14 mouse cellular contexts compared by ENCODE assay signal in genomic region chr11:75635315-75635714, GRCm38 (mm10). TPM values are rescaled to one million over a fixed set of nuclear protein-coding genes. Genes with fewer than 3 reads are reported as not detected.
A peak's percentile ranks its signal among the peaks of the same experiment; 100 is the strongest.
DNase-seq lines count a peak whose midpoint lies in the region; ATAC-seq lines count a peak whose summit lies in the region.
"Had no signal": no experiment of that assay in that cellular context is flagged by ENCODE, and none has a peak within 500 bp of the region (broad histone marks: within the 10 kb centered on the region; RNA-seq: fewer than 3 reads in every experiment).

No protein-coding gene starts in this region.

- no peak for ATAC-seq in limb, embryonic 12.5 days (ENCODE audit: insufficient number of reproducible peaks, insufficient read depth, low FRiP score, low TSS enrichment, low read depth)
- ATAC-seq in heart, embryonic 16.5 days (replicated peaks; ENCODE audit: extremely low read depth, insufficient read depth, low FRiP score), result no peak
- ATAC-seq: forebrain, embryonic 16.5 days; midbrain, embryonic 13.5 days had no signal

- H3K4me3 ChIP-seq in limb, embryonic 12.5 days (replicated peaks), result no peak overlapping the region
- H3K4me3 ChIP-seq in limb, embryonic 10.5 days, result no peak overlapping the region
- no peak overlapping the region for H3K4me3 ChIP-seq in heart, embryonic 16.5 days (ENCODE audit: low read length)
- no peak overlapping the region for H3K4me3 ChIP-seq in forebrain, embryonic 10.5 days
- H3K4me3 ChIP-seq: hindbrain, embryonic 15.5 days; midbrain, embryonic 13.5 days had no signal

- no peak overlapping the region for H3K4me2 ChIP-seq in limb, embryonic 12.5 days
- H3K4me2 ChIP-seq in heart, embryonic 16.5 days (ENCODE audit: low read depth, low read length), result no peak overlapping the region
- H3K4me2 ChIP-seq: hindbrain, embryonic 15.5 days; midbrain, embryonic 13.5 days had no signal

- H3K4me1 ChIP-seq in limb, embryonic 12.5 days (replicated peaks), result peaks cover 12% of the 10 kb centered on the region
- peaks cover 26% of the 10 kb centered on the region for H3K4me1 ChIP-seq in limb, embryonic 10.5 days
- H3K4me1 ChIP-seq in heart, embryonic 16.5 days (ENCODE audit: control insufficient read depth, insufficient read depth, low read length), result peaks cover 9% of the 10 kb centered on the region
- H3K4me1 ChIP-seq in forebrain, embryonic 10.5 days, result peaks cover 18% of the 10 kb centered on the region

- no peak overlapping the region for H3K9ac ChIP-seq in limb, embryonic 12.5 days (replicated peaks)
- no peak overlapping the region for H3K9ac ChIP-seq in heart, embryonic 16.5 days (ENCODE audit: low read length)
- H3K9ac ChIP-seq: hindbrain, embryonic 15.5 days; midbrain, embryonic 13.5 days had no signal

- H3K27me3 ChIP-seq in limb, embryonic 12.5 days, result no peaks in the 10 kb centered on the region
- H3K27me3 ChIP-seq in limb, embryonic 10.5 days (ENCODE audit: low read depth, poor library complexity, severe bottlenecking), result no peaks in the 10 kb centered on the region
- H3K27me3 ChIP-seq in heart, embryonic 16.5 days (ENCODE audit: control insufficient read depth, insufficient read depth, low read length), result no peaks in the 10 kb centered on the region
- no peaks in the 10 kb centered on the region for H3K27me3 ChIP-seq in forebrain, embryonic 10.5 days (ENCODE audit: poor library complexity, severe bottlenecking)
- H3K27me3 ChIP-seq: hindbrain, embryonic 15.5 days; midbrain, embryonic 13.5 days had no signal

- peak; percentile 34 for DNase-seq in adrenal gland, postnatal 14 days
- no peak for DNase-seq in adrenal gland, adult 18-20 months (ENCODE audit: low spot score in 2 of 2)
- DNase-seq in limb, embryonic 10.5 days (ENCODE audit: low spot score), result no peak
- peak; percentile 69 to 89 for DNase-seq in kidney, postnatal 25 days
- DNase-seq in urinary bladder, postnatal 4 days (ENCODE audit: low spot score in 2 of 2), result no peak
- no peak for DNase-seq in forebrain, embryonic 10.5 days (ENCODE audit: extremely low spot score, low spot score)
- DNase-seq: cerebellum, adult 11 months; layer of hippocampus, adult 9-11 months; right cerebral cortex, postnatal 4 days had no signal

- peaks cover 22% of the 10 kb centered on the region for H3K36me3 ChIP-seq in limb, embryonic 12.5 days
- H3K36me3 ChIP-seq in limb, embryonic 10.5 days, result peaks cover 11% of the 10 kb centered on the region
- H3K36me3 ChIP-seq in heart, embryonic 16.5 days (ENCODE audit: control insufficient read depth, insufficient read depth), result peaks cover 21% of the 10 kb centered on the region
- peaks cover 8% of the 10 kb centered on the region; the same call in 1 of the 2 replicates for H3K36me3 ChIP-seq in forebrain, embryonic 10.5 days (replicated peaks)

- no peaks in the 10 kb centered on the region for H3K9me3 ChIP-seq in limb, embryonic 12.5 days
- H3K9me3 ChIP-seq in limb, embryonic 10.5 days (replicated peaks), result no peaks in the 10 kb centered on the region
- no peaks in the 10 kb centered on the region for H3K9me3 ChIP-seq in heart, embryonic 16.5 days (replicated peaks; ENCODE audit: control insufficient read depth, low read length)
- no peaks in the 10 kb centered on the region for H3K9me3 ChIP-seq in forebrain, embryonic 10.5 days
- H3K9me3 ChIP-seq: hindbrain, embryonic 15.5 days; midbrain, embryonic 13.5 days had no signal

- 60% methylated on average over 11 of the region's 11 CpGs for WGBS in limb, embryonic 12.5 days
- WGBS in limb, embryonic 10.5 days, result 74% methylated on average over 11 of the region's 11 CpGs
- WGBS in heart, embryonic 16.5 days, result 61% methylated on average over 11 of the region's 11 CpGs
- WGBS in forebrain, embryonic 10.5 days, result 83% methylated on average over 11 of the region's 11 CpGs

- H3K27ac ChIP-seq in limb, embryonic 12.5 days, result 0 out of 2 replicates have a peak overlapping the region, but pooled peaks have one; percentile 12
- no peak overlapping the region for H3K27ac ChIP-seq in limb, embryonic 10.5 days
- peak overlapping the region; percentile 61 for H3K27ac ChIP-seq in heart, embryonic 16.5 days (ENCODE audit: low read length)
- no peak overlapping the region for H3K27ac ChIP-seq in forebrain, embryonic 10.5 days
- H3K27ac ChIP-seq: hindbrain, embryonic 15.5 days; midbrain, embryonic 13.5 days had no signal

RNA-seq across cellular contexts. Expression of gene Inpp5k, which starts 4.5 kb away (rescaled TPM):
- total RNA-seq in adrenal gland, postnatal 14 days (2021), result 32.3 and 41.8 TPM in 2 replicates
- total RNA-seq in adrenal gland, adult 18-20 months (2021), result 10 to 100 TPM; 24.9 to 36.9 TPM
- polyA plus RNA-seq in limb, embryonic 12.5 days (2016; fragmentation: Nextera tagmentation; extraction: Ambion mirVana), result 18.6 and 20.1 TPM in 2 replicates
- polyA plus RNA-seq in limb, embryonic 10.5 days (2016; fragmentation: Nextera tagmentation; extraction: Ambion mirVana), result 14.4 and 17.6 TPM in 2 replicates
- 29.1 and 31.1 TPM in 2 replicates for polyA plus RNA-seq in heart, embryonic 16.5 days (2015; fragmentation: Nextera tagmentation; extraction: Ambion mirVana)
- polyA plus RNA-seq in forebrain, embryonic 10.5 days (2016; fragmentation: Nextera tagmentation; extraction: Ambion mirVana), result 14.1 and 16.0 TPM in 2 replicates

RNA-seq across cellular contexts. Expression of gene Myo1c, which starts 15.0 kb away (rescaled TPM):
- total RNA-seq in adrenal gland, postnatal 14 days (2021), result 148 and 155 TPM in 2 replicates
- total RNA-seq in adrenal gland, adult 18-20 months (2021), result 100 to 1,000 TPM; 144 to 160 TPM
- polyA plus RNA-seq in limb, embryonic 12.5 days (2016; fragmentation: Nextera tagmentation; extraction: Ambion mirVana), result 24.2 and 28.2 TPM in 2 replicates
- 19.7 and 20.2 TPM in 2 replicates for polyA plus RNA-seq in limb, embryonic 10.5 days (2016; fragmentation: Nextera tagmentation; extraction: Ambion mirVana)
- 72.4 and 83.8 TPM in 2 replicates for polyA plus RNA-seq in heart, embryonic 16.5 days (2015; fragmentation: Nextera tagmentation; extraction: Ambion mirVana)
- 16.6 and 17.6 TPM in 2 replicates for polyA plus RNA-seq in forebrain, embryonic 10.5 days (2016; fragmentation: Nextera tagmentation; extraction: Ambion mirVana)

RNA-seq across cellular contexts. Expression of gene Crk, which starts 43.7 kb away (rescaled TPM):
- total RNA-seq in adrenal gland, postnatal 14 days (2021), result 100 and 101 TPM in 2 replicates
- total RNA-seq in adrenal gland, adult 18-20 months (2021), result 100 to 1,000 TPM; 115 to 132 TPM
- polyA plus RNA-seq in limb, embryonic 12.5 days (2016; fragmentation: Nextera tagmentation; extraction: Ambion mirVana), result 134 and 135 TPM in 2 replicates
- polyA plus RNA-seq in limb, embryonic 10.5 days (2016; fragmentation: Nextera tagmentation; extraction: Ambion mirVana), result 105 and 123 TPM in 2 replicates
- polyA plus RNA-seq in heart, embryonic 16.5 days (2015; fragmentation: Nextera tagmentation; extraction: Ambion mirVana), result 99.6 and 101 TPM in 2 replicates
- 122 and 130 TPM in 2 replicates for polyA plus RNA-seq in forebrain, embryonic 10.5 days (2016; fragmentation: Nextera tagmentation; extraction: Ambion mirVana)

RNA-seq across cellular contexts. Expression of gene Pitpna, which starts 47.4 kb away (rescaled TPM):
- 150 and 164 TPM in 2 replicates for total RNA-seq in adrenal gland, postnatal 14 days (2021)
- total RNA-seq in adrenal gland, adult 18-20 months (2021), result 100 to 1,000 TPM; 152 to 175 TPM
- polyA plus RNA-seq in limb, embryonic 12.5 days (2016; fragmentation: Nextera tagmentation; extraction: Ambion mirVana), result 80.8 and 89.5 TPM in 2 replicates
- 60.9 and 68.8 TPM in 2 replicates for polyA plus RNA-seq in limb, embryonic 10.5 days (2016; fragmentation: Nextera tagmentation; extraction: Ambion mirVana)
- polyA plus RNA-seq in heart, embryonic 16.5 days (2015; fragmentation: Nextera tagmentation; extraction: Ambion mirVana), result 68.0 and 78.0 TPM in 2 replicates
- polyA plus RNA-seq in forebrain, embryonic 10.5 days (2016; fragmentation: Nextera tagmentation; extraction: Ambion mirVana), result 59.2 and 61.9 TPM in 2 replicates

Comparison
In these comparisons a context has a peak if more than half of its experiments do, and no peak if none do; other contexts are left out.
1. DNase-seq: peak in adrenal gland, postnatal 14 days (single experiment) and kidney, postnatal 25 days (2 of 2); none in adrenal gland, adult 18-20 months (0 of 2), limb, embryonic 10.5 days (single experiment), urinary bladder, postnatal 4 days (0 of 2) and forebrain, embryonic 10.5 days (single experiment).
2. H3K27ac ChIP-seq: peak in limb, embryonic 12.5 days (single experiment) and heart, embryonic 16.5 days (single experiment); none in limb, embryonic 10.5 days (single experiment) and forebrain, embryonic 10.5 days (single experiment).